Mouse (Mus musculus): ENCODE results near the gene Srpk2.

- TF ChIP-seq TAL1 (IDR thresholded peaks at IDR 0.05; ENCODE audit: low read length) (no peak), GATA1 (IDR thresholded peaks at IDR 0.05; ENCODE audit: low read length) (no peak)
Observed at GRCm38 (mm10) chr5:23652326-23652725, 32.1 kb downstream of the Srpk2 start.
